Mouse (Mus musculus) limb, embryonic 13.5 days (tissue): ENCODE measurements around the gene Dmc1. TPM values are rescaled to one million over a fixed set of nuclear protein-coding genes. Genes with fewer than 3 reads are reported as not detected.

Experiments used
- ATAC-seq: fragments of 200-750 bp; cut with Nextera tagmentation; 2 replicates; pipeline ENCODE4 v1.8.0; 2017; ENCODE audit warnings: low read depth, moderate number of reproducible peaks, moderate TSS enrichment; ENCODE audit not compliant: low FRiP score
- H3K27ac ChIP-seq: fragments of 300-500 bp; sonication (generic); 2 replicates; pipeline ENCODE4 v1.5.1; 2015; ENCODE audit warnings: inconsistent platforms, mild to moderate bottlenecking, moderate library complexity
- H3K27me3 ChIP-seq: fragments of 300-500 bp; sonication (generic); 2 replicates; pipeline ENCODE4 v1.6.1; 2015; ENCODE audit warnings: mild to moderate bottlenecking, inconsistent platforms
- H3K36me3 ChIP-seq: fragments of 300-500 bp; sonication (generic); 2 replicates; pipeline ENCODE4 v1.6.1; 2015; ENCODE audit warnings: inconsistent platforms, mild to moderate bottlenecking, moderate library complexity
- H3K4me1 ChIP-seq: fragments of 300-500 bp; sonication (generic); 2 replicates; pipeline ENCODE4 v1.6.1; 2015; ENCODE audit warnings: inconsistent platforms
- H3K4me2 ChIP-seq: fragments of 300-500 bp; sonication (generic); replicated peaks from 2 replicates; pipeline ENCODE4 v1.6.1; 2015; ENCODE audit warnings: inconsistent platforms, mild to moderate bottlenecking, moderate library complexity
- H3K4me3 ChIP-seq: fragments of 300-500 bp; sonication (generic); 2 replicates; pipeline ENCODE4 v1.5.1; 2015; ENCODE audit warnings: moderate library complexity, mild to moderate bottlenecking, inconsistent platforms
- H3K9ac ChIP-seq: fragments of 300-500 bp; sonication (generic); 2 replicates; pipeline ENCODE4 v1.6.1; 2015; ENCODE audit warnings: mild to moderate bottlenecking, inconsistent platforms
- H3K9me3 ChIP-seq: fragments of 300-500 bp; sonication (generic); 2 replicates; pipeline ENCODE4 v1.6.1; 2016; ENCODE audit warnings: inconsistent platforms
- WGBS: fragments of 180-500 bp; shearing (Covaris S2); methylation state at CpG from one replicate; pipeline ENCODE4 v1.1.7; 2015; 5-methylcytosine and 5-hydroxymethylcytosine counted together
- polyA plus RNA-seq: library from polyadenylated mRNA; unstranded; fragments of >200 nt; fragmentation: Nextera tagmentation; extraction: Ambion mirVana; gene quantifications from 2 replicates; pipeline ENCODE4 v1.2.1, GENCODE M21; 2015

Dmc1 gene
- polyA plus RNA-seq, 1 experiment from 2014 or later: 3.2 TPM

DNA sequence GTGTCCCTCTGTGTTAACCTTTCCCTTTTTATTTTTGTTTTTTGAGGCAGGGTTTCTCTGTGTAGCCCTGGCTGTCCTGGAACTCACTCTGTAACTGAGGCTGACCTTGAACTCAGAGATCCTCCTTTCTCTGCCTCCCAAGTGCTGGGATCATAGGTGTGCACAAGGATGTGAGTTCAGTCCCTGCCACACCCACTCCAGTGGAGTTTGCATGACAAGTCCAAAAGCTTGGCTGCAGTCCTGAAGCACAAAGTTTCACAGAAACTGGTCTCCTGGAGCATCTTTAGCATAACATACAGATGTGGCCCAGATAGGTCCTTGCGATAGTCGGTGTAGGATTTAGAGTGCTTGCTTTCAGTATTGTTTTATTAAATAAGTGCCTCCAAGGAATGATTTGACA is 4.3 kb upstream of the Dmc1 start:
- Histone ChIP-seq H3K4me3 (no peak overlapping the region), H3K36me3 (peaks cover 20% of the 10 kb centered on the region), H3K27me3 (peaks cover 12% of the 10 kb centered on the region), H3K4me2 (no peak overlapping the region), H3K4me1 (peaks cover 7% of the 10 kb centered on the region; the same call in 1 of the 2 replicates), H3K9me3 (0 out of 2 replicates have a peak, but pooled peaks cover 7% of the 10 kb centered on the region), H3K27ac (no peak overlapping the region), H3K9ac (no peak overlapping the region)
- 100% methylated on average over 2 of the region's 2 CpGs for WGBS
- no peak for ATAC-seq

GRCm38 (mm10) chr15:79608214-79608613 is 3.3 kb upstream of the Dmc1 start:
- WGBS: 84% methylated on average over 7 of the region's 7 CpGs
- Histone ChIP-seq H3K4me2 (no peak overlapping the region), H3K27me3 (peaks cover 16% of the 10 kb centered on the region), H3K4me1 (peaks cover 7% of the 10 kb centered on the region; the same call in 1 of the 2 replicates), H3K36me3 (peaks cover 16% of the 10 kb centered on the region), H3K27ac (no peak overlapping the region), H3K4me3 (no peak overlapping the region), H3K9ac (no peak overlapping the region), H3K9me3 (0 out of 2 replicates have a peak, but pooled peaks cover 7% of the 10 kb centered on the region)
- ATAC-seq: no peak

DNA sequence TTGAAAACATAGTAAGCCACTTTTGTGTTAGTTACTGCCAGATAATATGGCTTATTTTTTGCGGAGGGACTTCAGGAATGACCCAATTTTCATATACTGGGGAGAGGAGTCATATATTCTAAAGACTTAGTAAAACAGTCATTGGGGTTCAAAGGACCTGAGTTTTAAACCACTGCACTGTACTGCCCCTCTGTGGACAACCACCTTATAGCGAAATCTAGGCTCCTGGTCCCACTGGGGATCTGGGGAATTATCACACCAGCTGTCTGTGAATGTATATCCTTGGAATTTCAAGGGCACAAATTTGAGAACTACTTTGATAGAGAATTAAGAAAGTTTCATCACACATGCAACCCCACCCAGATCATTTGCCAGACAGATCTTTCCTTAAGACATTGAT is 2.8 kb upstream of the Dmc1 start:
- ATAC-seq: no peak
- WGBS: 54% methylated on average over 2 of the region's 2 CpGs
- no peak overlapping the region for H3K9ac ChIP-seq
- no peak overlapping the region for H3K4me2 ChIP-seq
- H3K27me3 ChIP-seq: peaks cover 16% of the 10 kb centered on the region
- 0 out of 2 replicates have a peak, but pooled peaks cover 7% of the 10 kb centered on the region for H3K9me3 ChIP-seq
- H3K4me3 ChIP-seq: no peak overlapping the region
- peaks cover 7% of the 10 kb centered on the region; the same call in 1 of the 2 replicates for H3K4me1 ChIP-seq
- H3K27ac ChIP-seq: no peak overlapping the region
- peaks cover 16% of the 10 kb centered on the region for H3K36me3 ChIP-seq

- Histone ChIP-seq H3K9ac (no peak overlapping the region), H3K9me3 (0 out of 2 replicates have a peak, but pooled peaks cover 7% of the 10 kb centered on the region), H3K4me2 (no peak overlapping the region), H3K27me3 (peaks cover 16% of the 10 kb centered on the region), H3K4me1 (peaks cover 7% of the 10 kb centered on the region; the same call in 1 of the 2 replicates), H3K27ac (no peak overlapping the region), H3K4me3 (no peak overlapping the region), H3K36me3 (peaks cover 9% of the 10 kb centered on the region)
- WGBS: 88% methylated on average over 12 of the region's 12 CpGs
- no peak for ATAC-seq
These were observed 1.3 kb upstream of the Dmc1 start for GRCm38 (mm10) chr15:79606161-79606560.

DNA sequence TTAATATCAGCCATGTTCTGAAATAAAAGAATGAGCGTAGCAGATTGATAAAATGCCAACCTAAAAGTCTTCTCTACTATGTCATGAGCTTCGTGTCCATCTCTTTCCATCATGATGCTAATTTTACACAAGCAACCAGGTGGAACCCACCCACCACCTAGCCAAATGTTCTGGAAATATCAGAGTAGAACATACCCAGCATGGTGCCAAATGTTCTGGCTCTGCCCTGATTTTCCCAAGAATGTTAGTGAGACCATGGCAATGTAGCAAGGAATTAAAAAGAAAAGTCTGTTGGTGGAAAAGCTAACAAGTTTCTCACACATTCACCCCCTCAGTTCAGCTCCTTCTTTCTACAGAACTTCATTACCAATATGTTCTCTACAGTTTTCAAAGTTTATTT is 4.7 kb downstream of the Dmc1 start:
- ATAC-seq: no peak
- 83% methylated on average over 2 of the region's 2 CpGs for WGBS
- Histone ChIP-seq H3K9ac (no peak overlapping the region), H3K9me3 (0 out of 2 replicates have a peak, but pooled peaks cover 3% of the 10 kb centered on the region), H3K4me1 (peaks cover 7% of the 10 kb centered on the region; the same call in 1 of the 2 replicates), H3K27ac (no peak overlapping the region), H3K4me2 (no peak overlapping the region), H3K27me3 (peaks cover 13% of the 10 kb centered on the region), H3K4me3 (no peak overlapping the region), H3K36me3 (peaks cover 4% of the 10 kb centered on the region; the same call in 1 of the 2 replicates)

DNA sequence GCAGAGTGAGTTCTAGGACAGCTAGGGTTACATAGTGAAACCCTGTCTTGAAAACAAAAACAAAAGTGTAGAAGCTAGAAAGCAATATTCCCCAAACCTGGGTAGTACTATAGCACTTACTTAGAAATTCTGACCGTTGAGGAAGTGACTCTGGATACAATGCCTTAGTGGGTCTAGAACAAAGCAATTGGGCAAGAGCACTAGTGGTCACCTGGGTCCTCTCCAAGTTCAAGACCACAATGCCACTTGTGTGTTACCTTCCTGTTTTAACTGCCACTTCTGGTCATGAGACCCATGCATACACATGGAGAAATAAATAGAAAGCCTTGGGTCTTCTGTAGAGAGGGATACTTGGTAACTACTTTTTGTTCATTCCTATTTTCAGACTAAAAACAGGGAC is 6.2 kb downstream of the Dmc1 start:
- ATAC-seq: no peak
- Histone ChIP-seq H3K4me3 (no peak overlapping the region), H3K36me3 (peaks cover 4% of the 10 kb centered on the region; the same call in 1 of the 2 replicates), H3K9me3 (no peaks in the 10 kb centered on the region), H3K4me2 (no peak overlapping the region), H3K9ac (no peak overlapping the region), H3K27ac (no peak overlapping the region), H3K27me3 (no peaks in the 10 kb centered on the region), H3K4me1 (no peaks in the 10 kb centered on the region)
- WGBS: 89% methylated on average over 1 of the region's 1 CpGs

- H3K9ac ChIP-seq: no peak overlapping the region
- no peak overlapping the region for H3K4me3 ChIP-seq
- H3K4me1 ChIP-seq: no peaks in the 10 kb centered on the region
- H3K27ac ChIP-seq: no peak overlapping the region
- ATAC-seq: no peak
- WGBS: 53% methylated on average over 1 of the region's 1 CpGs
- H3K27me3 ChIP-seq: no peaks in the 10 kb centered on the region
- H3K4me2 ChIP-seq: no peak overlapping the region
- no peaks in the 10 kb centered on the region for H3K36me3 ChIP-seq
- H3K9me3 ChIP-seq: no peaks in the 10 kb centered on the region
These were observed 23.3 kb downstream of the Dmc1 start for GRCm38 (mm10) chr15:79581581-79581980.

GRCm38 (mm10) chr15:79577671-79578426 is 27.1 kb downstream of the Dmc1 start:
- Histone ChIP-seq H3K4me1 (no peaks in the 10 kb centered on the region), H3K4me3 (no peak overlapping the region), H3K9ac (no peak overlapping the region), H3K27me3 (no peaks in the 10 kb centered on the region), H3K4me2 (no peak overlapping the region), H3K27ac (no peak overlapping the region), H3K9me3 (no peaks in the 10 kb centered on the region), H3K36me3 (no peaks in the 10 kb centered on the region)
- WGBS: 77% methylated on average over 6 of the region's 6 CpGs
- ATAC-seq: no peak

- H3K9me3 ChIP-seq: no peaks in the 10 kb centered on the region
- H3K27ac ChIP-seq: no peak overlapping the region
- no peak for ATAC-seq
- no peak overlapping the region for H3K4me2 ChIP-seq
- no peak overlapping the region for H3K4me3 ChIP-seq
- WGBS: 95% methylated on average over 2 of the region's 2 CpGs
- H3K27me3 ChIP-seq: no peaks in the 10 kb centered on the region
- no peaks in the 10 kb centered on the region for H3K4me1 ChIP-seq
- no peaks in the 10 kb centered on the region for H3K36me3 ChIP-seq
- no peak overlapping the region for H3K9ac ChIP-seq
These were observed 28.0 kb downstream of the Dmc1 start for GRCm38 (mm10) chr15:79576947-79577346.

DNA sequence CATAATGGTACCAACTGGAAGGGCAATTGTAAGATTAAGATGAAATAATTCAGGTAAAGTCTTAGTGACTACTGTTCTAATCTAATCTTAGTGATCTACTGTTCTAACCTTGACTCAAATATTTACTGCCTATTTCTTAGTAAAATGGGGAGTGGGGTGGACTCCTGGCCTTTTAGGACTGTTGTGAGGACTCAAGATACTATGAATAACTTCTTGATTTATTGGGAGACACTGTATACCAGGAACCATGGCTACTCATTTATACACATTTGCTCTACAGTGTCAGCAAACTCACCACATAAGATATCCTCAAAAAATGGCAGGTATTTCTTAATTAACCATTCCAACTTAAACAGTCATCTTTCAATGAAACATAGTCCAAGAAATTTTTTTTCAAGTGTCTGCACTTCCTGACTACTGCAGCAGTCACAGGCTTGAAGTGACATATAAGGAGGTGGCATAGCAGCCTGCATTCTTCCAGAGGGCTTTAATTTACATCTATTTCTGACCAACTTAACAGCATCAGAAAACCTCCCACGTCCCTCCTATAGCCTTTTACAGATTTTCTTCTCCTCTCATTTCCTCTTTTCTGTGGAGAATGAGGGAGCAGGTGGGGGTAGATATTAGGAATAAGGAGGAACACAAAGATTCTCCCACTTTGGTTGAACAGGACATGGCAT is 29.2 kb downstream of the Dmc1 start:
- WGBS: 45% methylated on average over 1 of the region's 1 CpGs
- H3K4me3 ChIP-seq: no peak overlapping the region
- H3K27me3 ChIP-seq: no peaks in the 10 kb centered on the region
- ATAC-seq: no peak
- H3K9ac ChIP-seq: no peak overlapping the region
- H3K4me1 ChIP-seq: no peaks in the 10 kb centered on the region
- H3K27ac ChIP-seq: no peak overlapping the region
- no peak overlapping the region for H3K4me2 ChIP-seq
- no peaks in the 10 kb centered on the region for H3K9me3 ChIP-seq
- no peaks in the 10 kb centered on the region for H3K36me3 ChIP-seq

DNA sequence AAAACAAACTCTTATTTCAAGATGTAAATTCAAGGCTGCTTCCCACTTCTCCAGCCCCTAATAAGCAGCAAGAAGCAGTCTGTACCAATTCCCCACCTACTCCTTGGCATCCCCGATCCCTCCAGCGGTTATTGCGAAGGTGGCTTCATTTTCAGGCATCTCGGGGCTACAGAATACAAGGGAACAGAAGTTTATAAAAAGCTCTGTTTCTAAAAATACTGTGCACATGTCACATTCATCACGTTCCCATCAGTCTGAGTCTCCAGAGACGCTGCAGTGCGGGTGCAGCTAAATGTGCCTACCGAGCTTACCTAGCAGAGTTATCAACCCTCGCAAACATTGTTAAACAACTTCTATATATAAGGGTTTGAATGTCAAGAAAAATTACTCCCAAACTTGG is 42.5 kb downstream of the Dmc1 start:
- Histone ChIP-seq H3K36me3 (no peaks in the 10 kb centered on the region), H3K9me3 (no peaks in the 10 kb centered on the region), H3K9ac (no peak overlapping the region), H3K4me2 (no peak overlapping the region), H3K4me3 (no peak overlapping the region), H3K27ac (no peak overlapping the region), H3K4me1 (no peaks in the 10 kb centered on the region), H3K27me3 (no peaks in the 10 kb centered on the region)
- WGBS: 84% methylated on average over 9 of the region's 9 CpGs
- no peak for ATAC-seq

DNA sequence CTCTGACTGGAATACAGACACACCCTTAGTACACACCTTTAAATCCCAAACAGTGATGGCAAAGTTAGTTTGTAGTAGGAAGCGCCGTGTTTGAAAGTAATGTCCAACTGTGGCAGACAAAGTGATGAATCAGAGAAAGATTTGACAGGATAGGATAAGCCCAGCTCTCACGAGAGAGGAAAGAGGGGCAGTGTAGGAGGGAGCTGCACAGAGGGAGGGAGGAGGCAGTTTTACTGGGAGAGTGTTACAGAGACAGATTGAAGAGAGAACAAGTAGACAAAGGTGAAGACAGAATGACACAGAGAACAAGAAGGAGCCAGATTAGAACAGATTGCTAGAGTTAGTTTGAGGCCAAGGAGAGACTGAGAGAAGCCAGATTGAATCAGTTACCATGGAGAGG is 45.3 kb downstream of the Dmc1 start:
- ATAC-seq: no peak
- no peaks in the 10 kb centered on the region for H3K4me1 ChIP-seq
- no peaks in the 10 kb centered on the region for H3K9me3 ChIP-seq
- no peak overlapping the region for H3K4me3 ChIP-seq
- WGBS: 70% methylated on average over 3 of the region's 3 CpGs
- H3K36me3 ChIP-seq: no peaks in the 10 kb centered on the region
- H3K9ac ChIP-seq: no peak overlapping the region
- H3K27ac ChIP-seq: no peak overlapping the region
- no peak overlapping the region for H3K4me2 ChIP-seq
- no peaks in the 10 kb centered on the region for H3K27me3 ChIP-seq
